In genomic region chr4:125300503-125301457, GRCm38 (mm10) we compare ENCODE assay signal across 8 mouse cellular contexts.
DNase-seq lines count a peak whose midpoint lies in the region; ATAC-seq lines count a peak whose summit lies in the region.

No protein-coding gene starts in this region.

- no peaks in the 10 kb centered on the region for H3K9me3 ChIP-seq in midbrain, embryonic 15.5 days

- peak; percentile 57 to 76 for DNase-seq in right cerebral cortex, postnatal 10 days (ENCODE audit: low spot score in 2 of 2)
- DNase-seq in right cerebral cortex, adult 18-20 months, result no peak
- DNase-seq in adrenal gland, postnatal 4 days (ENCODE audit: low spot score in 2 of 2), result peak; percentile 62 to 69
- DNase-seq in gastrocnemius, postnatal 36 days, result peak; percentile 22 to 36
- DNase-seq in kidney, postnatal 36 days, result peak; percentile 39 to 83
- DNase-seq in urinary bladder, adult 2 months (ENCODE audit: low spot score), result peak; percentile 25
- DNase-seq in cerebellum, adult 9-10 months, result no peak

- no peak overlapping the region for H3K4me3 ChIP-seq in midbrain, embryonic 15.5 days

- H3K4me1 ChIP-seq in midbrain, embryonic 15.5 days, result peaks cover 11% of the 10 kb centered on the region

- ATAC-seq in midbrain, embryonic 15.5 days (replicated peaks), result no peak

- intact Hi-C loops in gastrocnemius, postnatal 36 days (cut with DNase I), result no loop called here

- no peaks in the 10 kb centered on the region for H3K36me3 ChIP-seq in midbrain, embryonic 15.5 days (replicated peaks)

- peak overlapping the region; percentile 42 for H3K4me2 ChIP-seq in midbrain, embryonic 15.5 days

- H3K27ac ChIP-seq in midbrain, embryonic 15.5 days, result no peak overlapping the region

- 0 out of 2 replicates have a peak, but pooled peaks cover 3% of the 10 kb centered on the region for H3K27me3 ChIP-seq in midbrain, embryonic 15.5 days (replicated peaks)

- H3K9ac ChIP-seq in midbrain, embryonic 15.5 days, result peak overlapping the region; percentile 31

- 14% methylated on average over 33 of the region's 33 CpGs for WGBS in midbrain, embryonic 15.5 days

Comparison
In these comparisons a context has a peak if more than half of its experiments do, and no peak if none do; other contexts are left out.
1. DNase-seq: peak in right cerebral cortex, postnatal 10 days (2 of 2), adrenal gland, postnatal 4 days (2 of 2), gastrocnemius, postnatal 36 days (2 of 2), kidney, postnatal 36 days (2 of 2) and urinary bladder, adult 2 months (single experiment); none in right cerebral cortex, adult 18-20 months (single experiment) and cerebellum, adult 9-10 months (single experiment).